Mouse (Mus musculus): ENCODE measurements around the gene Slc35f3.

GRCm38 (mm10) chr8:126429635-126430034 is 131.3 kb downstream of the Slc35f3 start:
- no peak for TF ChIP-seq NRF1 (IDR thresholded peaks at IDR 0.05; ENCODE audit: insufficient read depth, low read depth, low read length, poor library complexity, severe bottlenecking)
- no peak for TF ChIP-seq CTCF (IDR thresholded peaks at IDR 0.05 in 2 of 3, conservative IDR thresholded peaks at IDR 0.05 in 1 of 3; ENCODE audit: control insufficient read depth in 1 of 3, insufficient read depth in 1 of 3, low read depth in 2 of 3, low read length in 3 of 3, poor library complexity in 1 of 3, severe bottlenecking in 1 of 3)
- TF ChIP-seq POLR2A (IDR thresholded peaks at IDR 0.05; ENCODE audit: control insufficient read depth in 1 of 2, insufficient read depth in 1 of 2, low read depth in 1 of 2, low read length in 2 of 2, poor library complexity in 1 of 2) = no peak

Data from MEL (cell line).